Mouse (Mus musculus): ENCODE results near the gene Myo10.

The Myo10 gene

GRCm38 (mm10) chr15:25622200-25622866 is at the start of gene Myo10:
Gene Myo10 (plus strand): TSS chr15:25622525.
- peak; percentile 99 for DNase-seq (ENCODE audit: low read depth, low spot score)

- DNase-seq (ENCODE audit: low read depth, low spot score) = no peak
Observed at GRCm38 (mm10) chr15:25573113-25573512, 49.2 kb upstream of the Myo10 start.

- DNase-seq (ENCODE audit: low read depth, low spot score) = no peak
Observed at GRCm38 (mm10) chr15:25573876-25574601, 48.3 kb upstream of the Myo10 start.

GRCm38 (mm10) chr15:25577327-25578051 is 44.8 kb upstream of the Myo10 start:
- no peak for DNase-seq (ENCODE audit: low read depth, low spot score)

GRCm38 (mm10) chr15:25578369-25578768 is 44.0 kb upstream of the Myo10 start:
- DNase-seq (ENCODE audit: low read depth, low spot score) = no peak

- no peak for DNase-seq (ENCODE audit: low read depth, low spot score)
Observed at GRCm38 (mm10) chr15:25580731-25581130, 41.6 kb upstream of the Myo10 start.

- DNase-seq (ENCODE audit: low read depth, low spot score) = no peak
Observed at GRCm38 (mm10) chr15:25582055-25582454, 40.3 kb upstream of the Myo10 start.

- DNase-seq (ENCODE audit: low read depth, low spot score) = no peak
Observed at GRCm38 (mm10) chr15:25583361-25583760, 39.0 kb upstream of the Myo10 start.

GRCm38 (mm10) chr15:25586828-25587227 is 35.5 kb upstream of the Myo10 start:
- no peak for DNase-seq (ENCODE audit: low read depth, low spot score)

- no peak for DNase-seq (ENCODE audit: low read depth, low spot score)
Observed at GRCm38 (mm10) chr15:25587943-25588342, 34.4 kb upstream of the Myo10 start.

- DNase-seq (ENCODE audit: low read depth, low spot score) = no peak
Observed at GRCm38 (mm10) chr15:25589318-25589902, 32.9 kb upstream of the Myo10 start.

GRCm38 (mm10) chr15:25589916-25590315 is 32.4 kb upstream of the Myo10 start:
- no peak for DNase-seq (ENCODE audit: low read depth, low spot score)

- no peak for DNase-seq (ENCODE audit: low read depth, low spot score)
Observed at GRCm38 (mm10) chr15:25590891-25591290, 31.4 kb upstream of the Myo10 start.

GRCm38 (mm10) chr15:25591964-25592363 is 30.4 kb upstream of the Myo10 start:
- no peak for DNase-seq (ENCODE audit: low read depth, low spot score)

GRCm38 (mm10) chr15:25593469-25594150 is 28.7 kb upstream of the Myo10 start:
- DNase-seq (ENCODE audit: low read depth, low spot score) = no peak

- no peak for DNase-seq (ENCODE audit: low read depth, low spot score)
Observed at GRCm38 (mm10) chr15:25598313-25598712, 24.0 kb upstream of the Myo10 start.

GRCm38 (mm10) chr15:25602306-25602705 is 20.0 kb upstream of the Myo10 start:
- no peak for DNase-seq (ENCODE audit: low read depth, low spot score)

- no peak for DNase-seq (ENCODE audit: low read depth, low spot score)
Observed at GRCm38 (mm10) chr15:25603286-25603685, 19.0 kb upstream of the Myo10 start.

- DNase-seq (ENCODE audit: low read depth, low spot score) = no peak
Observed at GRCm38 (mm10) chr15:25604231-25604630, 18.1 kb upstream of the Myo10 start.

- DNase-seq (ENCODE audit: low read depth, low spot score) = no peak
Observed at GRCm38 (mm10) chr15:25605376-25605775, 16.9 kb upstream of the Myo10 start.

GRCm38 (mm10) chr15:25608742-25609141 is 13.6 kb upstream of the Myo10 start:
- DNase-seq (ENCODE audit: low read depth, low spot score) = no peak

- DNase-seq (ENCODE audit: low read depth, low spot score) = no peak
Observed at GRCm38 (mm10) chr15:25609253-25609652, 13.1 kb upstream of the Myo10 start.
